Mouse (Mus musculus): ENCODE results near the gene Meis1.

Meis1 gene

GRCm38 (mm10) chr11:18905431-18905830 lies 113.4 kb downstream of the Meis1 start:
- DNase-seq (ENCODE audit: low read depth, low spot score), result no peak

- DNase-seq (ENCODE audit: low read depth, low spot score), result no peak
Observed at GRCm38 (mm10) chr11:18904880-18905279, 113.9 kb downstream of the Meis1 start.

- no peak for DNase-seq (ENCODE audit: low read depth, low spot score)
Observed at GRCm38 (mm10) chr11:18904285-18904684, 114.5 kb downstream of the Meis1 start.

GRCm38 (mm10) chr11:18900489-18900888 lies 118.3 kb downstream of the Meis1 start:
- DNase-seq (ENCODE audit: low read depth, low spot score), result no peak

- DNase-seq (ENCODE audit: low read depth, low spot score), result no peak
Observed at GRCm38 (mm10) chr11:18898862-18899261, 119.9 kb downstream of the Meis1 start.

GRCm38 (mm10) chr11:18897921-18898646 lies 120.7 kb downstream of the Meis1 start:
- no peak for DNase-seq (ENCODE audit: low read depth, low spot score)

- DNase-seq (ENCODE audit: low read depth, low spot score), result no peak
Observed at GRCm38 (mm10) chr11:18897250-18897649, 121.5 kb downstream of the Meis1 start.

GRCm38 (mm10) chr11:18892470-18892869 lies 126.3 kb downstream of the Meis1 start:
- DNase-seq (ENCODE audit: low read depth, low spot score), result no peak

- no peak for DNase-seq (ENCODE audit: low read depth, low spot score)
Observed at GRCm38 (mm10) chr11:18889139-18889538, 129.6 kb downstream of the Meis1 start.

- DNase-seq (ENCODE audit: low read depth, low spot score), result no peak
Observed at GRCm38 (mm10) chr11:18888651-18889050, 130.1 kb downstream of the Meis1 start.

- no peak for DNase-seq (ENCODE audit: low read depth, low spot score)
Observed at GRCm38 (mm10) chr11:18885729-18886325, 133.0 kb downstream of the Meis1 start.

- no peak for DNase-seq (ENCODE audit: low read depth, low spot score)
Observed at GRCm38 (mm10) chr11:18885036-18885728, 133.6 kb downstream of the Meis1 start.

- DNase-seq (ENCODE audit: low read depth, low spot score), result no peak
Observed at GRCm38 (mm10) chr11:18883987-18884386, 134.8 kb downstream of the Meis1 start.

GRCm38 (mm10) chr11:18883507-18883881 lies 135.3 kb downstream of the Meis1 start:
- DNase-seq (ENCODE audit: low read depth, low spot score), result peak; percentile 82

- no peak for DNase-seq (ENCODE audit: low read depth, low spot score)
Observed at GRCm38 (mm10) chr11:18882747-18883506, 135.9 kb downstream of the Meis1 start.

GRCm38 (mm10) chr11:18882315-18882714 lies 136.5 kb downstream of the Meis1 start:
- DNase-seq (ENCODE audit: low read depth, low spot score), result no peak

- DNase-seq (ENCODE audit: low read depth, low spot score), result no peak
Observed at GRCm38 (mm10) chr11:18880806-18881205, 138.0 kb downstream of the Meis1 start.

GRCm38 (mm10) chr11:18879456-18879818 lies 139.3 kb downstream of the Meis1 start:
- DNase-seq (ENCODE audit: low read depth, low spot score), result no peak

- no peak for DNase-seq (ENCODE audit: low read depth, low spot score)
Observed at GRCm38 (mm10) chr11:18878748-18879455, 139.9 kb downstream of the Meis1 start.

GRCm38 (mm10) chr11:18878016-18878415 lies 140.8 kb downstream of the Meis1 start:
- DNase-seq (ENCODE audit: low read depth, low spot score), result no peak

- peak; percentile 76 for DNase-seq (ENCODE audit: low read depth, low spot score)
Observed at GRCm38 (mm10) chr11:18877626-18878011, 141.2 kb downstream of the Meis1 start.
